Mouse (Mus musculus): Measurements from ENCODE around the gene Gramd1b.
"Not testable (repeated sequence)": the region's sequence is repeated elsewhere in the genome, so short reads cannot be mapped to it uniquely, and the experiment has no call there.

The Gramd1b gene

GRCm38 (mm10) chr9:40511970-40512369, 19.2 kb downstream of the Gramd1b start:
- DNase-seq, result no peak

DNA sequence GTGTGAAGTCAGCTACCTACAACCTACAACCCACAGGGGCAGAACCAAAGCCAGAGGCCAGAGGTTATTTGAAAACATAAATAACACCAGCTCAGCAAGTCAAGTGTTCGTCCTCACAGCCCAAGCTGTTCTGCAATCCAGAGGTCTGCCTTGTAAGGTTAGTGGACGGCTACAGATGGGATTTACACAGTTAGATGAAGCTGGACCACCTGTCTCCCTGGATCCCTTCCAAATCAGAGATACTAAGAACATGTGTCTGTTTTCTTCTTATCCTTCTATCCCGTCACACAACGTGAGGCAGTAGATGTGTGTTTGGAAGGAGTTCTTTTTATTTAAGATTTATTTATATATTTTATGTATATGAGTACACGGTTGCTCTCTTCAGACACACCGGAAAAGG, 21.7 kb downstream of the Gramd1b start:
- DNase-seq, result no peak

DNA sequence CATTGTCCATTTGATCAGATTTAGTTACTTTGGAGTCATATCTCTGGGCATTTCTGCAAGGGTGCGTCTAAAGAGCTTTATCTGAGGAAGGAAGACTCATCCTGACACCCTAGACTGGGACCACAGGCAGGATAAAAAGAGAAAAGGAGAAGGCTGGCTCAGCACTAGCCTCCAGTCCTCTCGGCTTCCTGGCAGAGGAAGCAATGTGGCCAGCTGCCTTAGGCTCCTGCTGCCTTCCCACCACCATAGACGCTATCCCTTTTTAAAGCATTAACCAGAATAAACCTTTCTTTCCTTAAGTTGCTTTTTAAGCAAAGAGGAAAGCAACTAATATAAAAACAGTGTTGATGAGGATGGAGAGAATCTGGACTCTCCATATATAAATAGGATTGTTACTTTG, 24.6 kb downstream of the Gramd1b start:
- DNase-seq, result peak; percentile 37

GRCm38 (mm10) chr9:40505471-40506312, 25.5 kb downstream of the Gramd1b start:
- DNase-seq, result no peak

- no peak for DNase-seq
Observed at GRCm38 (mm10) chr9:40504886-40505285, 26.3 kb downstream of the Gramd1b start.

DNA sequence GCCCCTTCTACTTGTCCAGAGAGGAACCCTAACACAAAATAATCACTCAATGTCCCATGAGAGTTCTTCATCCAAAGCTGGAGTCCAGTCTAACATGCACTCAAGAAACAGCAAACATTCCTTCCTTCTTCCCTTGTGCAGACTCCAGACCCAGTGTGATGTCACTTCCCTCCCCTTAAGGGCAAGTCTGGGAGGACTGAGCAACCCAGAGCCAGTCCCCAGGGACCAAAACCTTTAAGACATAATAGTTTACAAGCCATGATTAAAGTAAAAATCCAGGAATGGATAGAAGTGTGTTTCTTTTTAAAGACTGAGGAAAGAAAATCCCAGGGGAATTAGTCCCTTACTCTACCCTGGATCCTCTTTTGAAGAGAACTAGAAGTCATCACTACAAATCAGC, 30.5 kb downstream of the Gramd1b start:
- no peak for DNase-seq

GRCm38 (mm10) chr9:40482351-40483084, 48.7 kb downstream of the Gramd1b start:
- DNase-seq, result not testable (repeated sequence)

DNA sequence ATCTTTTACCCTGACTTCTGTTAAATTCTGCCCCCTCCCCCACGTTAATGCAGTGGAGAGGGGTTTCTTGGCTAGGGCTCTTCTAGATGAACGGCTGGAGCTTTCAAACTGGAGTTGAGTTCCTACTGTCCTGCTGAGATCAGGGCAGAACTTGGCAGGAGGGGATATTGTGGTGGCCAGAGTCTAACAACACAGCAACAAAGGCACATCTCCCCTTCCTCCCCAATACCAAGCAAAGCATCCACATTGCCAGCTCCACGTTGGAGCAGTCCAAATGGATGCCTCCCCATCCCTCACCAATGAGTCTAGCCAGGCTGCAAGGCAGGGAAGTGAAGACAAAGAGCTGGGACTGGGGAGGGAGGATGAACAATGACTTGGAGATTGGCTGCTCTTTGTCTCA, 49.9 kb downstream of the Gramd1b start:
- DNase-seq, result no peak

DNA sequence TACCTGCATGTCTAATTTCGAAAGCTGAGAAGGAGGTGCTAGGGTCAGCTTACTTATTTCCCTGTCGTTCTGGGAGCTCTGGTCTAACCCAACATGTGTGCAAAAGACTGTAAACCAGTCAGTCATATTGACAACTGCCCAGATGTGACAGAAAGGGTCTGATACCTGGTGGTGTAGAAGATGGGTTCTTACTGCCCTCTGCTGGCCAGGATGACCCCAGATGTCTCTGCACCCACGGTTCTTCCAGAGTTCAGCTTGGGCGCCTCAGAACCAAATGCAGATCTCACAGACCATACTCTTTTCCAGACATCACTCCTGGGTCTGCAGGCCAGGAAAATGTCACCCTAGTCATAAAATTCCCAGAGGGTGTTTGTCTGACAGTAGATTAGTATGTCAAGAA, 51.9 kb downstream of the Gramd1b start:
- no peak for DNase-seq

- DNase-seq, result no peak
Observed at GRCm38 (mm10) chr9:40478146-40478900, 52.9 kb downstream of the Gramd1b start.

- DNase-seq, result no peak
Observed at GRCm38 (mm10) chr9:40477611-40478010, 53.6 kb downstream of the Gramd1b start.

DNA sequence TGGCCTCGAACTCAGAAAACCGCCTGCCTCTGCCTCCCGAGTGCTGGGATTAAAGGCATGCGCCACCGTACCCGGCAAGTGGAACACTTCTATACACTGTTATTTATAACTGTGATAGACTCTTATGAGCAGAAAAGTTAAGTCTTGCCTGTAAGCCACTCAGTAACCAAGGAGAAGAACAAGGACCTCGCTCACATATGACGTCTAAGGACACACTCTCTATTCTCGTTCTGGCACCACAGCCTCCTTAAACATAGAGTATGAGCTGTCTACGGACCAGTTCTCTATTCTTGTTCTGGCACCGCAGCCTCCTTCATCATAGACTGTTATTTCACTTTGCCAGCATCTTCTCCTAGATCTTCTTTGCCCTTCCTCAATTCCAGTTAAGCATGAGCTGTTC, 55.1 kb downstream of the Gramd1b start:
- no peak for DNase-seq

GRCm38 (mm10) chr9:40472961-40473510, 58.1 kb downstream of the Gramd1b start:
- DNase-seq, result no peak

DNA sequence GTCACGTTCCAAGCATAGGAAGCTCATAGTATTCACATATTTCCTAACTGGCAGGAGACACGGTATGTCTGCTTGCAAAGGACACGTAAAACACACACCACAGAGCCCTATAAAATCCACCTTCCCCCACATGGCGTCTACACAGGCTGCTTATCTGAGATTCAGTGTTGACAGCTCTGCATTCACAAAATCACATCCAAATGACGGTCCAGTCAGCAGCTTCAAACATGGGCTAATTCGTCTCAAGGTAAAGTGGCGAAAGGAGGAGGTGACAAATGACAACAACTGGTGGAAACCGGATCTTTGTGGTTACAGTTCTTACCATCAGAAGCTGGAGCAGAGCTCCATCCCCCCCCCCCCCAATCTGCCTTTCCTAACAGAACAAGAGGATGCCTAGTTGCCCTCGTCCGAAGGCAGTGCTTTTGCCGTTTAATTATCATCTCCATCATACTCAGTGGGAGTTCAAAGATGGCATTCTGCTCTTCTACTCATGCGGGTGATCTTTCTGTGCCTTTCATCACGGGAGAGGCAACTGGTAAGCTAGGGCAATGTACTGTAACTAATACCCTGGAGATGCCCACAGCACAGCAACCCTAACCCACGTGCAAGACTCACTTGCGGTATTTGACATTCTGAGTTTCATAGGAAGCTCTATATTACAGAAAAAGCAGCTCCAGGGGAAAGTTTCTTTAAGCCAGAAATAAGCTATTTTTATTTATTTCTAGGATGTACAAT, 61.6 kb downstream of the Gramd1b start:
- no peak for DNase-seq

DNA sequence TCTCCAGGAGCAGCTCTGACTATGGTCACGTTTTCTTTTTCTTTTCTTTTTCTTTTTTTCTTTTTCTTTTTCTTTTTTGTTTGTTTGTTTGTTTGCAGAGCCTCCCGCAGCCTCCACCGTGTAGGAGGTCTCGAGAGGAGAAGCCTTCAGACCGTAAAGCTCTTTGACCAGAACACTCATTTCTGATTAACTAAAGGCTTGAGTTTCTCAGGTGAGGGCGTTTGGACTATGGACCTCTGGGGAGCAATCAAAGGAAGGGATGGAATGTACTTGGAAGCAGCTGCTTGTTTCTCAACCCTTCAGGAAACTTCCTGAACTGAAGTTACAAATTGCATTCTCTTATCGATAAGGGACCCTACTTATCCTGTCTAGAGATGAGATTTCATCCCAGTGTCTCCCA, 64.4 kb downstream of the Gramd1b start:
- no peak for DNase-seq

DNA sequence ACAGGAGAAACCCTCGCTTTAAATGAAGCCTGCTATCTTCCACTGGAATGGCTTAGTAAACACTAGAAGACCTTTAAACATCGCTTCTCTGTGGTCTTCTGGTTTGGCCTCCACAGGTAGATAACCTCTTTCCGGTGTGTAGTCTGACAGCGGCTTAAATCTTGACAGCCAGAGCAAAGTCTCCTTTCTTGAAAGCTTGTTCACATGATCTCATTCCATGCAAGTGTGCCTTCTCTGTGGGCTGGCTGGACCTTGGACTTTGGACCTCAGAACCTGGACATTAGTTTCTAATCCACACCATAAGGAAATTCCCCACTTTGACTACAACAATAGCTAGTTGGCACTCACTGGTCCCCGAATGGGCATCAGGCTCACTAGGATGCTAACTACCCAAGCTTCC, 65.6 kb downstream of the Gramd1b start:
- no peak for DNase-seq

DNA sequence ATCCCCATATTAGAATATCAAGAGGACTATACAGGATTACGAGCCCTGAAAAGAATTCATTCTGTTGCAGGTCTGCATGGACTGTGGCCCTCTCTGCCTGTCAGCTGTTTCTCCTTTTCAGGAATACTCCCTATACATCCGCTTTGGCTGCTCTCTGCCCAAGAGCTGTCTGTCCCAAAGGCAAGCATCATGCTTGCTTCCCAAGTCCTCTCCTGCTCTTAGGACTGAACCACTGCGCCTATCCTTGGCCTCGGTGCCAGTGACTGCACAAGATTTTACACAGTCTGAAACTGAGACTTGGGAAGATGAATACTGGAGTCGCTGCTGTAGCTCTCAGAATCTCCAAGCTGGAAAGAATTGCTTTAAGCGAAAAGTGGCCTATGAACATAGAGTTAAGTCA, 68.8 kb downstream of the Gramd1b start:
- DNase-seq, result no peak

DNA sequence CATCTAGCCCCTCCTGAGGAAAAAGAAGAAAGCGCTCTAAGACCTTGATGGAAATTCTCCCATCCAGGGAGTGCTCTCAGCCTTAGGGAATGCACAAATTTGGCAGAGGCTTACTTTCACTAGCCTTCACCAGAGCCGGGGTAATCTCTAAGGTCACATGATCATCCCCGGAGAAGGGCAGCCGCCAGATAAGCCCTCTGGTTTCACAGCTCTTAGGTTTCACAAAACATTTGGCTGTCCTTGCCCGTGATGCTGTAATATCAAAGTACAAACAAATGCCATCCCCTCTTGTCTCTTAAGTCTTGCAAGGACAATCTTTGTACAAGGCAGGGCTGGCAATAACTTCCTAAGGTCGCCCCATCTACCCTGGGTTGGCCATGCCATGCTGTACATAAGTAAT, 70.4 kb downstream of the Gramd1b start:
- DNase-seq, result no peak

GRCm38 (mm10) chr9:40459304-40460280, 71.6 kb downstream of the Gramd1b start:
- DNase-seq, result no peak

- no peak for DNase-seq
Observed at GRCm38 (mm10) chr9:40458559-40459303, 72.5 kb downstream of the Gramd1b start.

DNA sequence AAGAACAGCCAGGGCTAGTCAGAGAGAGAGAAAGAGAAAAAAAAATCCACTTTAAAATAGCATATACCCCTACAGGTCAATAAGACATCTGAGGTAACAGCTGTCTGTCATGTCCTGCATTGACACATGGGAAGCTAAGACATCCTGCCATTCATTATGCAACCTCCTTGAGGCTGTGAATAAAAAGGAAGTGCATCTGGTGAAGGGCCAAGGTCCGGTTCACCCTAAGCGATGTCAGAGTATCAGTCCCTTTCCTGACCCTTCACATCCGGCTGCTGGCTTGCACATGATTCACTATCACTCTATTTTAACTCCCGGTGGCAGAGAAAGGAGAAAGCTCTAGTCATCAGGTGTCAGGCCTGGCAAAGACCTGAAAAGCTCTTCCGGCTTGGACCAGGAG, 73.7 kb downstream of the Gramd1b start:
- no peak for DNase-seq

Data from right cerebral cortex, postnatal 4 days (tissue).